Mouse (Mus musculus): Measurements from ENCODE around the gene Fhad1. TPM values are rescaled to one million over a fixed set of nuclear protein-coding genes. Genes with fewer than 3 reads are reported as not detected.
A peak's percentile ranks its signal among the peaks of the same experiment; 100 is the strongest.

Fhad1 gene
- total RNA-seq, 2 experiments from 2014 or later, result 4.6 to 5.1 TPM

GRCm38 (mm10) chr4:141857422-141857930, 157.4 kb downstream of the Fhad1 start:
- intact Hi-C loops (cut with DNase I), result loop anchor here (1.0 to 5.0 kb wide), 2 partner anchors 101 to 240 kb away; no protein-coding TSS in a partner anchor
- peak; percentile 86 to 91 for DNase-seq (ENCODE audit: low spot score in 2 of 2)

DNA sequence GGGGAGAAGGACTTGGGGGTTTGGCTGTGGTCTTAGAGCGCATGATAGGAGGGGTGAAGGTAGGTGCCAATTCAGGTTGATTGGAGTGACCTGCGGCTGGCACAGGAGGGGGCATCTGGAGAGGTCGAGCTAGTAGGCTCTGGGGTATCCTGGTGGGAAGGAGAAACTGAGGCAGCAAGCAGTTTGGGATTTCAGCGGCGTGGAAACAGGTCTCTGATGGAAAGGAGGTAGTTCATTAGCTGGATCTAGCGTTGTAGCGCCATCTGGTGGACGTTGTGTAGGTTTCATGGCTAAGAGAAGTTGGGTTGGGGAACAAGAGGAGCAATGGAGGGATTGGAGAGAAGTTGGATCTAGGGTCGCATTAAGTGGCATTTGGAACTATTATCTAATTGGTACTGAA, 161.4 kb downstream of the Fhad1 start:
- intact Hi-C loops (cut with DNase I), result loop anchor here (2.0 kb wide), 1 partner anchor 43 kb away; no protein-coding TSS in a partner anchor
- DNase-seq (ENCODE audit: low spot score in 2 of 2), result peak in 1 of 2 experiments; percentile 56

GRCm38 (mm10) chr4:141845999-141846398, 168.9 kb downstream of the Fhad1 start, which contains the start of gene Ctrc:
TSS of gene Ctrc (minus strand) at chr4:141846359.
- intact Hi-C loops (cut with DNase I), result loop anchor here (5.0 kb wide), 2 partner anchors 229 to 459 kb away; partner anchors contain the start of gene Tmem82
- no peak for DNase-seq (ENCODE audit: low spot score in 2 of 2)

Other genes starting within 250 kb of the Fhad1 start
- 10 to 100 TPM; 38.0 to 40.3 TPM for gene Dnajc16, start 224.2 kb downstream of the Fhad1 start, total RNA-seq (2021)
- 10 to 100 TPM; 18.0 to 22.1 TPM for gene Casp9, start 221.5 kb downstream of the Fhad1 start, total RNA-seq (2021)
- not detected for gene Cela2a, start 188.9 kb downstream of the Fhad1 start, total RNA-seq (2021)
- gene Ctrc, start 168.7 kb downstream of the Fhad1 start, total RNA-seq (2021), result not detected
- gene Efhd2, start 140.2 kb downstream of the Fhad1 start, total RNA-seq (2021), result 100 to 1,000 TPM; 204 to 233 TPM
- 1 to 10 TPM; 3.9 to 4.6 TPM for gene Tmem51, start 69.2 kb upstream of the Fhad1 start, total RNA-seq (2021)
- gene Kazn, start 224.3 kb upstream of the Fhad1 start, total RNA-seq (2021), result 100 to 1,000 TPM in 1 of 2 experiments, 10 to 100 TPM in 1; 86.1 to 104 TPM